10 mouse cellular contexts compared by ENCODE assay signal in genomic region chr5:107838891-107839644, GRCm38 (mm10). TPM values are rescaled to one million over a fixed set of nuclear protein-coding genes. Genes with fewer than 3 reads are reported as not detected.
DNase-seq lines count a peak whose midpoint lies in the region; ATAC-seq and TF ChIP-seq lines count a peak whose summit lies in the region.
"Had no signal": no experiment of that assay in that cellular context is flagged by ENCODE, and none has a peak within 500 bp of the region (broad histone marks: within the 10 kb centered on the region; RNA-seq: fewer than 3 reads in every experiment).

No protein-coding gene starts in this region.

- no peaks in the 10 kb centered on the region; the same call in 1 of the 2 replicates for H3K36me3 ChIP-seq in kidney, adult 2 months (ENCODE audit: control insufficient read depth, insufficient read depth, low read length)
- H3K36me3 ChIP-seq in kidney, embryonic 15.5 days = peaks cover 19% of the 10 kb centered on the region
- peaks cover 5% of the 10 kb centered on the region; the same call in 1 of the 2 replicates for H3K36me3 ChIP-seq in heart, embryonic 15.5 days
- H3K36me3 ChIP-seq in hindbrain, embryonic 10.5 days = peaks cover 19% of the 10 kb centered on the region

- H3K9me3 ChIP-seq in kidney, embryonic 15.5 days (replicated peaks) = no peaks in the 10 kb centered on the region
- no peaks in the 10 kb centered on the region for H3K9me3 ChIP-seq in heart, embryonic 15.5 days (replicated peaks)
- H3K9me3 ChIP-seq in hindbrain, embryonic 10.5 days = no peaks in the 10 kb centered on the region
- H3K9me3 ChIP-seq: forebrain, embryonic 15.5 days had no signal

- no peak for ATAC-seq in kidney, embryonic 15.5 days (replicated peaks; ENCODE audit: low FRiP score)
- ATAC-seq in heart, embryonic 15.5 days (replicated peaks; ENCODE audit: insufficient number of reproducible peaks, insufficient read depth, low FRiP score, low read depth) = no peak
- ATAC-seq: forebrain, embryonic 15.5 days had no signal

- peak; percentile 27 for DNase-seq in kidney, adult 2 months
- DNase-seq in adrenal gland, postnatal 10 days = peak; percentile 58
- DNase-seq in lung, postnatal 36 days = peak; percentile 21
- no peak for DNase-seq in hindbrain, embryonic 10.5 days (ENCODE audit: low spot score)
- DNase-seq in retina, postnatal 1 day = no peak
- DNase-seq in frontal cortex, postnatal 36 days (ENCODE audit: low spot score in 2 of 2) = no peak

- TF ChIP-seq POLR2A in kidney, adult 2 months (IDR thresholded peaks at IDR 0.05; ENCODE audit: low read depth, low read length) = no peak

- no peak overlapping the region for H3K9ac ChIP-seq in kidney, embryonic 15.5 days
- H3K9ac ChIP-seq in heart, embryonic 15.5 days = no peak overlapping the region
- H3K9ac ChIP-seq: forebrain, embryonic 15.5 days had no signal

- no peak overlapping the region for H3K27ac ChIP-seq in kidney, adult 2 months (ENCODE audit: insufficient read depth, low read depth, low read length)
- no peak overlapping the region for H3K27ac ChIP-seq in kidney, embryonic 15.5 days
- 0 out of 2 replicates have a peak overlapping the region, but pooled peaks have one; percentile 6 for H3K27ac ChIP-seq in heart, embryonic 15.5 days
- no peak overlapping the region for H3K27ac ChIP-seq in hindbrain, embryonic 10.5 days
- H3K27ac ChIP-seq: forebrain, embryonic 15.5 days had no signal

- H3K4me3 ChIP-seq in kidney, adult 2 months (ENCODE audit: insufficient read depth, low read depth, low read length) = no peak overlapping the region
- no peak overlapping the region for H3K4me3 ChIP-seq in kidney, embryonic 15.5 days (replicated peaks)
- H3K4me3 ChIP-seq in heart, embryonic 15.5 days = no peak overlapping the region
- H3K4me3 ChIP-seq in hindbrain, embryonic 10.5 days = no peak overlapping the region
- H3K4me3 ChIP-seq: forebrain, embryonic 15.5 days had no signal

- peaks cover 6% of the 10 kb centered on the region; the same call in 1 of the 2 replicates for H3K4me1 ChIP-seq in kidney, adult 2 months (ENCODE audit: control insufficient read depth, insufficient read depth, low read length)
- no peaks in the 10 kb centered on the region; the same call in 1 of the 2 replicates for H3K4me1 ChIP-seq in kidney, embryonic 15.5 days
- H3K4me1 ChIP-seq in heart, embryonic 15.5 days (replicated peaks) = peaks cover 21% of the 10 kb centered on the region
- no peaks in the 10 kb centered on the region for H3K4me1 ChIP-seq in hindbrain, embryonic 10.5 days (replicated peaks)
- H3K4me1 ChIP-seq: forebrain, embryonic 15.5 days had no signal

- no peaks in the 10 kb centered on the region for H3K27me3 ChIP-seq in kidney, adult 2 months (replicated peaks; ENCODE audit: control insufficient read depth, insufficient read depth, low read length)
- no peaks in the 10 kb centered on the region for H3K27me3 ChIP-seq in kidney, embryonic 15.5 days
- H3K27me3 ChIP-seq in heart, embryonic 15.5 days = no peaks in the 10 kb centered on the region
- no peaks in the 10 kb centered on the region for H3K27me3 ChIP-seq in hindbrain, embryonic 10.5 days (ENCODE audit: insufficient read depth, poor library complexity, severe bottlenecking)
- H3K27me3 ChIP-seq: forebrain, embryonic 15.5 days had no signal

- no peak for TF ChIP-seq CTCF in kidney, adult 2 months (conservative IDR thresholded peaks at IDR 0.05; ENCODE audit: insufficient read depth, insufficient read length, low read depth, low read length)

- no peak overlapping the region for H3K4me2 ChIP-seq in kidney, embryonic 15.5 days
- no peak overlapping the region for H3K4me2 ChIP-seq in heart, embryonic 15.5 days
- H3K4me2 ChIP-seq: forebrain, embryonic 15.5 days had no signal

- WGBS in kidney, adult 2 months = 32% methylated on average over 3 of the region's 3 CpGs
- WGBS in kidney, embryonic 15.5 days = 67% methylated on average over 3 of the region's 3 CpGs
- 34% methylated on average over 3 of the region's 3 CpGs for WGBS in heart, embryonic 15.5 days
- 70% methylated on average over 3 of the region's 3 CpGs for WGBS in hindbrain, embryonic 10.5 days

RNA-seq across cellular contexts. Expression of gene Ube2d2b, which starts 9.2 kb away (rescaled TPM):
- 0.08 TPM in 1 of 2 replicates, not detected in the other for polyA plus RNA-seq in kidney, adult 2 months (2012; rRNA removed)
- 0.30 and 0.35 TPM in 2 replicates for polyA plus RNA-seq in kidney, embryonic 15.5 days (2015; fragmentation: Nextera tagmentation; extraction: Ambion mirVana)
- total RNA-seq in adrenal gland, postnatal 10 days (2021) = not detected
- polyA plus RNA-seq in heart, embryonic 15.5 days (2015; fragmentation: Nextera tagmentation; extraction: Ambion mirVana) = 0.21 and 0.22 TPM in 2 replicates
- polyA plus RNA-seq in hindbrain, embryonic 10.5 days (2016; fragmentation: Nextera tagmentation; extraction: Ambion mirVana) = 0.09 and 0.44 TPM in 2 replicates
- total RNA-seq: left cerebral cortex, adult 8-10 months had no signal

RNA-seq across cellular contexts. Expression of gene Evi5, which starts 35.8 kb away (rescaled TPM):
- polyA plus RNA-seq in kidney, adult 2 months (2012; rRNA removed) = 37.3 and 39.0 TPM in 2 replicates
- 76.3 and 78.1 TPM in 2 replicates for polyA plus RNA-seq in kidney, embryonic 15.5 days (2015; fragmentation: Nextera tagmentation; extraction: Ambion mirVana)
- total RNA-seq in adrenal gland, postnatal 10 days (2021) = 10 to 100 TPM; 54.0 to 58.4 TPM
- 41.7 and 44.9 TPM in 2 replicates for polyA plus RNA-seq in heart, embryonic 15.5 days (2015; fragmentation: Nextera tagmentation; extraction: Ambion mirVana)
- 48.4 and 51.8 TPM in 2 replicates for polyA plus RNA-seq in hindbrain, embryonic 10.5 days (2016; fragmentation: Nextera tagmentation; extraction: Ambion mirVana)

Comparison
In these comparisons a context has a peak if more than half of its experiments do, and no peak if none do; other contexts are left out.
1. DNase-seq: peak in kidney, adult 2 months (single experiment), adrenal gland, postnatal 10 days (single experiment) and lung, postnatal 36 days (single experiment); none in hindbrain, embryonic 10.5 days (single experiment), retina, postnatal 1 day (single experiment) and frontal cortex, postnatal 36 days (0 of 2).